Mouse (Mus musculus) liver, postnatal 0 days (tissue): ENCODE measurements at regions not wholly inside any gene's neighbourhood (a gene's known extent, or its start where the extent isn't known, plus 50 kb on each side); places are given as distances from the start of the nearest gene placed in this dataset.
"Not testable (repeated sequence)": the region's sequence is repeated elsewhere in the genome, so short reads cannot be mapped to it uniquely, and the experiment has no call there.

Source experiments
- ATAC-seq: fragments of 200-750 bp; cut with Nextera tagmentation; 2 replicates; pipeline ENCODE4 v1.8.0; 2017; ENCODE audit warnings: mild to moderate bottlenecking, moderate library complexity
- DNase-seq: peaks from one replicate; pipeline ENCODE4 v3.0.0-alpha.2; 2016
- H3K27ac ChIP-seq: fragments of 300-500 bp; sonication (generic); 2 replicates; pipeline ENCODE4 v1.5.1; 2014; ENCODE audit warnings: antibody characterized with exemption, moderate library complexity, mild to moderate bottlenecking, low read depth
- H3K27me3 ChIP-seq: fragments of 300-500 bp; sonication (generic); 2 replicates; pipeline ENCODE4 v1.6.1; 2014; ENCODE audit warnings: low read length, control low read depth, mixed read lengths; ENCODE audit not compliant: insufficient read depth
- H3K36me3 ChIP-seq: fragments of 300-500 bp; sonication (generic); replicated peaks from 2 replicates; pipeline ENCODE4 v1.6.1; 2014; ENCODE audit warnings: mild to moderate bottlenecking, control low read depth, low read length, moderate library complexity, mixed read lengths; ENCODE audit not compliant: insufficient read depth
- H3K4me1 ChIP-seq: fragments of 300-500 bp; sonication (generic); 2 replicates; pipeline ENCODE4 v1.6.1; 2014; ENCODE audit warnings: antibody characterized with exemption, mild to moderate bottlenecking, control low read depth; ENCODE audit not compliant: insufficient read depth
- H3K4me2 ChIP-seq: fragments of 300-500 bp; sonication (generic); 2 replicates; pipeline ENCODE4 v1.6.1; 2014; ENCODE audit warnings: low read depth, mild to moderate bottlenecking, low read length, moderate library complexity, mixed read lengths
- H3K4me3 ChIP-seq: fragments of 300-500 bp; sonication (generic); 2 replicates; pipeline ENCODE4 v1.5.1; 2014; ENCODE audit warnings: low read depth, low read length
- H3K9ac ChIP-seq: fragments of 300-500 bp; sonication (generic); replicated peaks from 2 replicates; pipeline ENCODE4 v1.6.1; 2014; ENCODE audit warnings: mild to moderate bottlenecking, moderate library complexity
- H3K9me3 ChIP-seq: fragments of 300-500 bp; sonication (generic); 2 replicates; pipeline ENCODE4 v1.6.1; 2016; ENCODE audit warnings: mild to moderate bottlenecking, control low read depth, low read length, mixed read lengths
- CTCF ChIP-seq: sonication (generic); IDR thresholded peaks from 2 replicates; pipeline ENCODE4 v1.5.1; 2016; ENCODE audit warnings: antibody characterized with exemption, low read depth
- EP300 ChIP-seq: IDR thresholded peaks from 2 replicates; pipeline ENCODE4 v1.6.1; 2016; ENCODE audit warnings: antibody characterized with exemption, low read depth, mild to moderate bottlenecking
- WGBS: fragments of 180-500 bp; shearing (Covaris S2); extraction: QIAGEN DNeasy Blood & Tissue Kit; methylation state at CpG from one replicate; pipeline ENCODE4 v1.1.7; 2014; ENCODE audit not compliant: insufficient replicate concordance; 5-methylcytosine and 5-hydroxymethylcytosine counted together

GRCm38 (mm10) chr1:140018756-140019155, 160.3 kb upstream of the Cfhr2 start:
- peak; percentile 64 for ATAC-seq
- Histone ChIP-seq H3K4me3 (no peak overlapping the region), H3K9me3 (no peaks in the 10 kb centered on the region), H3K27ac (no peak overlapping the region), H3K4me2 (no peak overlapping the region), H3K36me3 (no peaks in the 10 kb centered on the region), H3K9ac (no peak overlapping the region), H3K27me3 (no peaks in the 10 kb centered on the region), H3K4me1 (no peaks in the 10 kb centered on the region)
- DNase-seq = no peak
- TF ChIP-seq CTCF = no peak
- TF ChIP-seq EP300 = no peak
- 81% methylated on average over 1 of the region's 1 CpGs for WGBS

DNA sequence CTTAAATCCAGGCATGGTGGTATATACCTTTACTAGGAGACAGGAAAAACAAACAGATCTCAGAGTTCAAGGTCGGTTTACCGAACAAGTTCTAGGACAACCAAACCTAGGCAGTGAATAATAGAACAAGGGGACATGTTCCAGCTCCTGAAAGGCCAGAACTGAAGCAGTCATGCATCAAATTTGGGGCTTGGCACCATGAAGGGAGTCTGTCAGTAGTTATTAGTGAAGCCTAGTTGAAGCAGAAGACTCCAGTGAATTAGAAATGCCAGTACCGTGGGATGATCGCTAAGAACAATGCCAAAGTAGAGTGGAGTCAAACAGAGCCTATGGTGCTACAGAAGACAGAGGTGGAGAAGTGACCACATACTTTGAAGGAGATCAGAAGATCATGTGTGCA, 127.5 kb upstream of the Cfhr2 start:
- H3K9ac ChIP-seq = no peak overlapping the region
- H3K4me3 ChIP-seq = no peak overlapping the region
- H3K27me3 ChIP-seq = no peaks in the 10 kb centered on the region
- H3K27ac ChIP-seq = no peak overlapping the region
- H3K36me3 ChIP-seq = no peaks in the 10 kb centered on the region
- WGBS = 80% methylated on average over 4 of the region's 4 CpGs
- H3K4me1 ChIP-seq = no peaks in the 10 kb centered on the region
- no peak for DNase-seq
- TF ChIP-seq EP300 = no peak
- TF ChIP-seq CTCF = no peak
- no peaks in the 10 kb centered on the region for H3K9me3 ChIP-seq
- no peak for ATAC-seq
- H3K4me2 ChIP-seq = no peak overlapping the region

- WGBS = 76% methylated on average over 1 of the region's 1 CpGs
- TF ChIP-seq EP300 (no peak), CTCF (no peak)
- no peak for ATAC-seq
- Histone ChIP-seq H3K9me3 (no peaks in the 10 kb centered on the region), H3K36me3 (no peaks in the 10 kb centered on the region), H3K4me3 (no peak overlapping the region), H3K27ac (no peak overlapping the region), H3K27me3 (no peaks in the 10 kb centered on the region), H3K9ac (no peak overlapping the region), H3K4me1 (no peaks in the 10 kb centered on the region), H3K4me2 (no peak overlapping the region)
- no peak for DNase-seq
These were observed 93.3 kb upstream of the Cfhr2 start for GRCm38 (mm10) chr1:139951821-139952220.

DNA sequence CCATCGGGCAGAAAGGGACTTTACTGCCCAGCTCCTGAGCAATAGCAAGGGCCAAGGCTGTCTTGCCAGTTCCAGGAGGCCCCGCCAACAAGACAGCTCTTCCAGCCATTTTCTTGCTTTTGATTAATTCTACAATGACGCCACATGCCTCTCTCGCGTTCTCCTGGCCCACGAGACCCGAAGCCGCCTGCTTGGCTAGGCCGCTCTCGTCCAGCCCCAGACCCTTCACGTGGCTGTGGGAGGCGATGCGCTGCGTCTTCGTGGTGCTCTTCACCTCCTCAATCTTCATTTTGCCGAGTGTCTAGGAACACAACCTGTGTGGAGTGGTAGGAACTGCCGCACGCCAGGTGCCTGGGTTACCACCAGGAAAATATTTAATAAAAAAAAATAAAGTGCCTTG, 70.8 kb upstream of the Cfhr2 start:
- not testable (repeated sequence) for ATAC-seq, H3K27me3 ChIP-seq, H3K27ac ChIP-seq, H3K9ac ChIP-seq, H3K4me2 ChIP-seq, H3K36me3 ChIP-seq, H3K4me1 ChIP-seq, H3K9me3 ChIP-seq, H3K4me3 ChIP-seq, DNase-seq
- WGBS = 88% methylated on average over 13 of the region's 18 CpGs
